Mouse (Mus musculus): Measurements from ENCODE around the gene Mars2. TPM values are rescaled to one million over a fixed set of nuclear protein-coding genes. Genes with fewer than 3 reads are reported as not detected.

Gene Mars2
- polyA plus RNA-seq (2015; fragmentation: Nextera tagmentation; extraction: Ambion mirVana), result 2.4 and 2.8 TPM in 2 replicates

DNA sequence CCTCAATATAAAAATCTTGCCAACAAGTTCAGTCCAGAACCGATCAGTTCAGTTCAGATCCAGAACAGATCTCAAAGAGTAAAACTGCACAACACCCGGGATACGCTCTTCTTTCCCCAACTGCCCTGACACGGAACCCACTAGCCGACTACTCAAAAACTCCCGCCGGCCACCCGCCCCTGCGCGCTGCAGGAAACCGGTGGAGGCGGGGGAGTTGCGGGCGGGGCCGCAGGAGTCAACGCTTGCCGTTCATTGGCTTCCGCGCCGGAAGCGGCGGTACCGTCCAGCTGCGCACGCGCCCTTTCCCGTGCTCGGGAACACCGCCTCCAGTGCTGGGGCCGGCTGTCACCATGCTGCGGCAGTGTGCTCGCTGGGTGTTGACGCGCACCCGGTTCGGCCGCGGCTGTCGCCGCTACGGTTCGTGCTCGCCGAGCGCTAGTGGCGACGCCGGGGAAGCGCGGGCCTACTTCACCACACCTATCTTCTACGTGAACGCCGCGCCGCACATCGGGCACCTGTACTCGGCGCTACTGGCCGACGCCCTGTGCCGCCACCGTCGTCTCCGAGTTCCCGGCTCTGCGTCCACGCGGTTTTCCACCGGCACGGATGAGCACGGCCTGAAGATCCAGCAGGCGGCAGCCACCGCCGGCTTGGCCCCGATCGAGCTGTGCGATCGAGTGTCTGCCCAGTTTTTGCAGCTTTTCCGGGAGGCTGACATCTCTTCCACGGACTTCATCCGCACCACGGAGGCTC is at the start of gene Mars2:
Mars2 (plus strand) TSS at position 288 of the 753 bp plus-strand sequence.
- Histone ChIP-seq H3K9ac (peak within 1 kb of the TSS; percentile 84), H3K4me1 (peaks cover 28% of the 10 kb centered on the region), H3K4me3 (peak within 1 kb of the TSS; percentile 82), H3K36me3 (no peaks in the 10 kb centered on the region), H3K9me3 (no peaks in the 10 kb centered on the region), H3K4me2 (peak within 1 kb of the TSS; percentile 91), H3K27ac (peak within 1 kb of the TSS; percentile 41), H3K27me3 (no peaks in the 10 kb centered on the region)
- WGBS, result under 1% methylated on average over 82 of the region's 82 CpGs
- peak; percentile 98 for ATAC-seq (ENCODE audit: insufficient number of reproducible peaks, insufficient read depth, low FRiP score, low TSS enrichment, low read depth)

- 11% methylated on average over 8 of the region's 8 CpGs for WGBS
- Histone ChIP-seq H3K9ac (peak overlapping the region; percentile 49; the same call in 1 of the 2 replicates), H3K9me3 (no peaks in the 10 kb centered on the region), H3K4me2 (peak overlapping the region; percentile 48), H3K4me1 (peaks cover 38% of the 10 kb centered on the region), H3K4me3 (peak overlapping the region; percentile 28), H3K27me3 (no peaks in the 10 kb centered on the region), H3K36me3 (peaks cover 34% of the 10 kb centered on the region), H3K27ac (peak overlapping the region; percentile 68)
- 0 out of 2 replicates have a peak, but pooled peaks have one; percentile 29 for ATAC-seq (ENCODE audit: insufficient number of reproducible peaks, insufficient read depth, low FRiP score, low TSS enrichment, low read depth)
Observed at GRCm38 (mm10) chr1:55192015-55192414, 45.0 kb upstream of the Mars2 start.

DNA sequence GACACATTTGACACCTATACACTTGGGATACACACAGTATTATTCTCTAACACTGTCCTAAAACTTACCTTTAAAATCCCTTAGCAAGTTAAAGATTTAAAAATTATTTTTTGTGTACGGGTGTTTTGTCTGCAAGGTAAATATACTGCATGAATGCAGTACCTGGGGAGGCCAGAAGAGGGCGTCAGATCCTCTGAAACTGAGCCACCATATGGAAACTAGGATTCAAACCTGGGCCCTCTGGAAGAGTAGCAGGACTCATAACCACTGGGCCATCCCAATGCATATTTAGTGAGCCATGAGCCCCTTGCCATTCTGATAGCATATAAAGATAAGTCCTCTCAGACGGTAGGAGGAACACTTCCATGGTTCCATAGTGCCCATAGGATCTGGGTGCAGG is 44.2 kb upstream of the Mars2 start:
- Histone ChIP-seq H3K9ac (no peak overlapping the region), H3K27ac (peak overlapping the region; percentile 68; the same call in 1 of the 2 replicates), H3K4me1 (peaks cover 38% of the 10 kb centered on the region), H3K9me3 (no peaks in the 10 kb centered on the region), H3K27me3 (no peaks in the 10 kb centered on the region), H3K36me3 (peaks cover 34% of the 10 kb centered on the region), H3K4me3 (no peak overlapping the region), H3K4me2 (no peak overlapping the region)
- 43% methylated on average over 3 of the region's 3 CpGs for WGBS
- ATAC-seq (ENCODE audit: insufficient number of reproducible peaks, insufficient read depth, low FRiP score, low TSS enrichment, low read depth), result no peak

- H3K4me3 ChIP-seq, result no peak overlapping the region
- H3K36me3 ChIP-seq, result peaks cover 34% of the 10 kb centered on the region
- no peak overlapping the region for H3K9ac ChIP-seq
- H3K4me1 ChIP-seq, result peaks cover 38% of the 10 kb centered on the region
- H3K27me3 ChIP-seq, result no peaks in the 10 kb centered on the region
- WGBS, result 17% methylated on average over 2 of the region's 2 CpGs
- H3K9me3 ChIP-seq, result no peaks in the 10 kb centered on the region
- no peak overlapping the region for H3K4me2 ChIP-seq
- ATAC-seq (ENCODE audit: insufficient number of reproducible peaks, insufficient read depth, low FRiP score, low TSS enrichment, low read depth), result peak; percentile 76
- H3K27ac ChIP-seq, result peak overlapping the region; percentile 45
Observed at GRCm38 (mm10) chr1:55193316-55193715, 43.7 kb upstream of the Mars2 start.

GRCm38 (mm10) chr1:55194064-55194915 is 42.7 kb upstream of the Mars2 start:
- H3K9me3 ChIP-seq, result no peaks in the 10 kb centered on the region
- ATAC-seq (ENCODE audit: insufficient number of reproducible peaks, insufficient read depth, low FRiP score, low TSS enrichment, low read depth), result no peak
- H3K27ac ChIP-seq, result no peak overlapping the region
- H3K27me3 ChIP-seq, result no peaks in the 10 kb centered on the region
- H3K36me3 ChIP-seq, result peaks cover 34% of the 10 kb centered on the region
- H3K9ac ChIP-seq, result no peak overlapping the region
- H3K4me1 ChIP-seq, result peaks cover 48% of the 10 kb centered on the region
- H3K4me2 ChIP-seq, result no peak overlapping the region
- 53% methylated on average over 19 of the region's 19 CpGs for WGBS
- H3K4me3 ChIP-seq, result no peak overlapping the region

- 65% methylated on average over 4 of the region's 4 CpGs for WGBS
- Histone ChIP-seq H3K27ac (no peak overlapping the region), H3K9me3 (no peaks in the 10 kb centered on the region), H3K36me3 (peaks cover 32% of the 10 kb centered on the region), H3K4me1 (peaks cover 49% of the 10 kb centered on the region), H3K4me2 (no peak overlapping the region), H3K27me3 (no peaks in the 10 kb centered on the region), H3K9ac (no peak overlapping the region), H3K4me3 (no peak overlapping the region)
- ATAC-seq (ENCODE audit: insufficient number of reproducible peaks, insufficient read depth, low FRiP score, low TSS enrichment, low read depth), result no peak
Observed at GRCm38 (mm10) chr1:55195021-55195420, 42.0 kb upstream of the Mars2 start.

GRCm38 (mm10) chr1:55196327-55197003 is 40.5 kb upstream of the Mars2 start:
- ATAC-seq (ENCODE audit: insufficient number of reproducible peaks, insufficient read depth, low FRiP score, low TSS enrichment, low read depth), result no peak
- no peaks in the 10 kb centered on the region for H3K9me3 ChIP-seq
- H3K27me3 ChIP-seq, result no peaks in the 10 kb centered on the region
- peaks cover 55% of the 10 kb centered on the region for H3K4me1 ChIP-seq
- 0 out of 2 replicates have a peak overlapping the region, but pooled peaks have one; percentile 23 for H3K27ac ChIP-seq
- H3K4me3 ChIP-seq, result no peak overlapping the region
- H3K9ac ChIP-seq, result no peak overlapping the region
- no peak overlapping the region for H3K4me2 ChIP-seq
- 52% methylated on average over 6 of the region's 6 CpGs for WGBS
- H3K36me3 ChIP-seq, result peaks cover 19% of the 10 kb centered on the region

- ATAC-seq (ENCODE audit: insufficient number of reproducible peaks, insufficient read depth, low FRiP score, low TSS enrichment, low read depth), result no peak
- Histone ChIP-seq H3K27me3 (no peaks in the 10 kb centered on the region), H3K4me2 (no peak overlapping the region), H3K36me3 (peaks cover 23% of the 10 kb centered on the region), H3K4me3 (no peak overlapping the region), H3K27ac (no peak overlapping the region), H3K9ac (no peak overlapping the region), H3K4me1 (peaks cover 46% of the 10 kb centered on the region), H3K9me3 (no peaks in the 10 kb centered on the region)
- 33% methylated on average over 3 of the region's 3 CpGs for WGBS
Observed at GRCm38 (mm10) chr1:55198719-55199118, 38.3 kb upstream of the Mars2 start.

DNA sequence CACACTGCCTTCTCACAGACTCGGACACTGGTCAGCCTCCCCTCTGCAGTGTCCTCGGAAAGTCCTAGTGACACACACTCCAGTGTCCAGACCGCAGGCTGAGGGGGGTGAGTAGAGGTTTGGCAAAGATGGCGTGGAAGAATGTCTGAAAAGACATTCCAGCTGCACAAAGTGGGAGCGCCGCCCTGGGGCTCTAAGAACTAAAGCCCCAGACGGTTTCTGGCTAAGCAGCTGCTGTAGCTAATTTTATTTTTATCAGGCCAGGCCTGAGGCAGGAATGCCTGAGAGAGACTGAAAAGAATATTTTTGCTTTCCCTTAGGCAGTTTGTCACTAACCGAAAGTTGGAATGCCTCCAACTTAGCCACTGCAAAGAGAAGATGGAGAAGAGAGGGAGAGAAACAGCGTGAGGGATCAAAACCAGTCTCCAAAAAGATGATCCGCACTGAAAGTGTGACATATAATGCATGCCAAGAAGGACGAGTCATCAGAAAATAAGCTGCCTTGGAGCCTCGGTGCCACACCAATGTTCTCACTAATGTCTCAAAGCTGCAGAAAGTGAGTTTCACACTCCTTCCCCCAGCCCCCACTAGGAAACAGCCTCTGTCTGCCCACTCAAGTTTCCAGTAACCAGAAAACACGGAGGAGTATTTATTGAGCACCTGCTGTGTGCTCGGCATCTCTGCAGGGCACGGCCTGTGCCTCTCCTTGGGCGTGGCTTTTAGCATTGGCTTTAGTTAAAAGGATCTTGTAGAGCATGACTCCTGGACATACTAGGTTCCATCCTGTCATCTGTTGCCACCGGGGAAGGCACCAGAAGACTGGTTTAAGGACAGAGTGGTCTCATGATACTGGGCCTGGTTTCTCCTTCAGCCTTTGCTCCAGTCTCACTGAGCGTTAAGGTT is 34.9 kb upstream of the Mars2 start:
- H3K4me1 ChIP-seq, result peaks cover 28% of the 10 kb centered on the region
- no peak for ATAC-seq (ENCODE audit: insufficient number of reproducible peaks, insufficient read depth, low FRiP score, low TSS enrichment, low read depth)
- H3K27ac ChIP-seq, result peak overlapping the region; percentile 78
- no peaks in the 10 kb centered on the region for H3K27me3 ChIP-seq
- 0 out of 2 replicates have a peak overlapping the region, but pooled peaks have one; percentile 27 for H3K9ac ChIP-seq
- no peak overlapping the region for H3K4me2 ChIP-seq
- WGBS, result 42% methylated on average over 18 of the region's 18 CpGs
- no peaks in the 10 kb centered on the region for H3K9me3 ChIP-seq
- H3K36me3 ChIP-seq, result peaks cover 26% of the 10 kb centered on the region
- H3K4me3 ChIP-seq, result no peak overlapping the region

DNA sequence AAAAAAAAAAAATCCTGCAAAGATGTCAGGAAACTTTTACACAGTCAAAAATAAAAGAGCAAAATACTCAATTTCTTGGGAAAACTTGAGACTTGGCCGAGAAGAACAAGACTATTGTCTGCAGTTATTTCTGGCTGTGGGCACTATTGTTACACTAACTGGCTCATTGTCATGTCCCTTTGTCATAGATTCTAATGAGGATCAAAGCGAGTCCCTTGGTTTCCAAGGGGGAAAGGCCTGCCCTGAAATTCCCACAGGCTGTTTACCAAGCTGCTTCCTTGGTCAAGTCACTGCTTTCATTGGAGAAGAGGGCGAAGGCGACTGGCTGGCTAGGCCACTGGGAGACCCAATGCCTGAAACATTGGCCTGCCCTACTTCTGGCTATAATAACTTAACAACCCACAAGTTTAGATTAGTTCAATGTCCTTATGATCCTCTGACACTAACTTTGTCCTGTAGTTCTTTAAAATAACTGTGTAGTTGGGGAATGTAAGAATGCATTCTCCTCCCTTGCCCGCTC is 31.1 kb upstream of the Mars2 start:
- H3K36me3 ChIP-seq, result peaks cover 44% of the 10 kb centered on the region
- no peak overlapping the region for H3K27ac ChIP-seq

More for the DNA sequence above, 31.1 kb upstream of the Mars2 start:
- WGBS, result 58% methylated on average over 5 of the region's 5 CpGs
- H3K9me3 ChIP-seq, result no peaks in the 10 kb centered on the region
- no peak overlapping the region for H3K4me3 ChIP-seq
- peaks cover 24% of the 10 kb centered on the region for H3K4me1 ChIP-seq
- no peak overlapping the region for H3K4me2 ChIP-seq
- H3K27me3 ChIP-seq, result no peaks in the 10 kb centered on the region
- no peak for ATAC-seq (ENCODE audit: insufficient number of reproducible peaks, insufficient read depth, low FRiP score, low TSS enrichment, low read depth)
- H3K9ac ChIP-seq, result no peak overlapping the region
